Mouse (Mus musculus): ENCODE data around the gene Polr2l. TPM values are rescaled to one million over a fixed set of nuclear protein-coding genes. Genes with fewer than 3 reads are reported as not detected.

Polr2l gene
- polyA plus RNA-seq, 1 experiment, result 70.9 TPM

DNA sequence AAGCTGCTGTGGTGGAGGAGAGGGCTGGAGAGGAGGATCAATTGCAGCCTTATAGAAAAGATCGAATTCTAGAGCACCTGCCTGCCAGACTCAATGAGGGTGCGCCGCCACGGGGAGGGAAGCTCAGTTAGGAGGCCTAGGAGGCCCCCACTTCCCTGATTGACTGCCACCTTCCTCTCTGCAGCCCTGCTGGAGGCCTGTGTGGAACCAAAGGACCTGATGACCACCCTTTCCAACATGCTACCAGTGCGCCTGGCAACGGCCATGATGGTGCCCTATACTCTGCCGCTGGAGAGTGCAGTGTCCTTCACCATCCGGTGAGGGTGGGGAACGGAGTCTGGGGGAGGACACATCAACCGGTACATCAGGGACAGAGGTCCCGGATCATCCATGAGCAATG lies 16.3 kb downstream of the Polr2l start:
- DNase-seq, result no peak
- no peaks in the 10 kb centered on the region for H3K36me3 ChIP-seq (ENCODE audit: control insufficient read depth, insufficient read depth, low read length)
- no peak overlapping the region for H3K27ac ChIP-seq (ENCODE audit: insufficient read depth, low read depth, low read length)
- 89% methylated on average over 11 of the region's 11 CpGs for WGBS
- no peak overlapping the region for H3K4me3 ChIP-seq (ENCODE audit: insufficient read depth, low read depth, low read length)
- H3K27me3 ChIP-seq (replicated peaks; ENCODE audit: control insufficient read depth, insufficient read depth, low read length), result no peaks in the 10 kb centered on the region
- H3K4me1 ChIP-seq (ENCODE audit: control insufficient read depth, insufficient read depth, low read length), result peaks cover 16% of the 10 kb centered on the region
- TF ChIP-seq POLR2A (IDR thresholded peaks at IDR 0.05; ENCODE audit: low read depth, low read length) (no peak), CTCF (conservative IDR thresholded peaks at IDR 0.05; ENCODE audit: insufficient read depth, insufficient read length, low read depth, low read length) (no peak)

DNA sequence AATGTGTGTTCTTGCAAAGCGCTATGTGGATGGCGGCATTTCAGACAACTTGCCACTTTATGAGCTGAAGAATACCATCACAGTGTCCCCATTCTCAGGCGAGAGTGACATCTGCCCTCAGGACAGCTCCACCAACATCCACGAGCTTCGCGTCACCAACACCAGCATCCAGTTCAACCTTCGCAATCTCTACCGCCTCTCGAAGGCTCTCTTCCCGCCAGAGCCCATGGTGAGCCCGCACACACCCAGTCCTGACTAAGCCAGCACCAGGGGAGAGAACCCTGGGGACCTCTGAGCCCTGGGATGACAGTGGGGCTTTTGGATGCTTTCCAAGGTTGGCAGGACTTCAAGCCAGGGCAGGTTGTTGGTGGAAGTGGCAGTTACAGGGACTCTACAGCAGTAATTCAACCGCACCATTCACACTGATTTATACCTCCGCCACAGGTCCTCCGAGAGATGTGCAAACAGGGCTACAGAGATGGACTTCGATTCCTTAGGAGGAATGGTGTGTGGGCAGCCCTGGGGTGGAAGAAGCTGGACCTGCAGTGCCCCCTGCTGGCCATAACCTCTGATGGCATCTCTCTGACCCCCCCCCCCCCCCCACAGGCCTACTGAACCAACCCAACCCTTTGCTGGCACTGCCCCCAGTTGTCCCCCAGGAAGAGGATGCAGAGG lies 16.8 kb downstream of the Polr2l start:
- Histone ChIP-seq H3K4me1 (ENCODE audit: control insufficient read depth, insufficient read depth, low read length) (peaks cover 16% of the 10 kb centered on the region), H3K27ac (ENCODE audit: insufficient read depth, low read depth, low read length) (no peak overlapping the region), H3K27me3 (replicated peaks; ENCODE audit: control insufficient read depth, insufficient read depth, low read length) (no peaks in the 10 kb centered on the region), H3K4me3 (ENCODE audit: insufficient read depth, low read depth, low read length) (no peak overlapping the region), H3K36me3 (ENCODE audit: control insufficient read depth, insufficient read depth, low read length) (no peaks in the 10 kb centered on the region)
- WGBS, result 71% methylated on average over 15 of the region's 15 CpGs
- DNase-seq, result peak; percentile 75
- TF ChIP-seq CTCF (conservative IDR thresholded peaks at IDR 0.05; ENCODE audit: insufficient read depth, insufficient read length, low read depth, low read length) (peak; percentile 63), POLR2A (IDR thresholded peaks at IDR 0.05; ENCODE audit: low read depth, low read length) (no peak)

DNA sequence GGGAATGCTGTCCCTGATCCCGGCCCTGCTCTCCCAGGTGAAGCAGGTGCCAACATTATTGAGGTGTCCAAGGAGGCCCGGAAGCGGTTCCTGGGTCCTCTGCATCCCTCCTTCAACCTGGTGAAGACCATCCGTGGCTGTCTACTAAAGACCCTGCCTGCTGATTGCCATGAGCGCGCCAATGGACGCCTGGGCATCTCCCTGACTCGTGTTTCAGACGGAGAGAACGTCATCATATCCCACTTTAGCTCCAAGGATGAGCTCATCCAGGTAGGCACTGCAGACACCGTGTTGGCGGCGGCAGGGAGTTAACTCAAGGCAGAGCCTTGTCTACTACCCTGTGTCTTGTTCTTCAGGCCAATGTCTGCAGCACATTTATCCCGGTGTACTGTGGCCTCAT lies 17.7 kb downstream of the Polr2l start:
- DNase-seq, result no peak
- H3K27me3 ChIP-seq (replicated peaks; ENCODE audit: control insufficient read depth, insufficient read depth, low read length), result no peaks in the 10 kb centered on the region
- no peak overlapping the region for H3K4me3 ChIP-seq (ENCODE audit: insufficient read depth, low read depth, low read length)
- TF ChIP-seq POLR2A (IDR thresholded peaks at IDR 0.05; ENCODE audit: low read depth, low read length) (no peak), CTCF (conservative IDR thresholded peaks at IDR 0.05; ENCODE audit: insufficient read depth, insufficient read length, low read depth, low read length) (no peak)
- no peak overlapping the region for H3K27ac ChIP-seq (ENCODE audit: insufficient read depth, low read depth, low read length)
- no peaks in the 10 kb centered on the region for H3K36me3 ChIP-seq (ENCODE audit: control insufficient read depth, insufficient read depth, low read length)
- WGBS, result 94% methylated on average over 14 of the region's 14 CpGs
- H3K4me1 ChIP-seq (ENCODE audit: control insufficient read depth, insufficient read depth, low read length), result peaks cover 12% of the 10 kb centered on the region

DNA sequence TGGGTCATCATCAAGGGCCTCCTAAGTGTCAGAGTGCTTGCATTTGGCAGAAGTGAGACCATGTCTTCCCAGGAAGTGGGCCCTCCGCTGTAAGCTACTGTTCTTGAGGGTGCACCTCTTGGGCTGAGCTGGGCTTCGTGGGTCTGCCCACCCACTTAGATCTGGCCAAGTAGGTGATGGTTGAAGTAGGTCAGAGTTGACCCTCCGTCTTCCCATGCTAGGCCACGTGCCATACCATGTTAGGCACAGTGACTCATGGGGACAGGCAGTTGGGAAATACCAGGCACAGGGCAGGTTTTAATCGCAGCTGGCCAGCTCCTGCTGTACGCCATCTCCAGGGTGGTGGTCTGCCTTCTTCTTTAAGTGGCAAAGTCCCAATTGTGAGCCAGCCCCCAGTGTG lies 18.2 kb downstream of the Polr2l start:
- WGBS, result 68% methylated on average over 6 of the region's 6 CpGs

DNA sequence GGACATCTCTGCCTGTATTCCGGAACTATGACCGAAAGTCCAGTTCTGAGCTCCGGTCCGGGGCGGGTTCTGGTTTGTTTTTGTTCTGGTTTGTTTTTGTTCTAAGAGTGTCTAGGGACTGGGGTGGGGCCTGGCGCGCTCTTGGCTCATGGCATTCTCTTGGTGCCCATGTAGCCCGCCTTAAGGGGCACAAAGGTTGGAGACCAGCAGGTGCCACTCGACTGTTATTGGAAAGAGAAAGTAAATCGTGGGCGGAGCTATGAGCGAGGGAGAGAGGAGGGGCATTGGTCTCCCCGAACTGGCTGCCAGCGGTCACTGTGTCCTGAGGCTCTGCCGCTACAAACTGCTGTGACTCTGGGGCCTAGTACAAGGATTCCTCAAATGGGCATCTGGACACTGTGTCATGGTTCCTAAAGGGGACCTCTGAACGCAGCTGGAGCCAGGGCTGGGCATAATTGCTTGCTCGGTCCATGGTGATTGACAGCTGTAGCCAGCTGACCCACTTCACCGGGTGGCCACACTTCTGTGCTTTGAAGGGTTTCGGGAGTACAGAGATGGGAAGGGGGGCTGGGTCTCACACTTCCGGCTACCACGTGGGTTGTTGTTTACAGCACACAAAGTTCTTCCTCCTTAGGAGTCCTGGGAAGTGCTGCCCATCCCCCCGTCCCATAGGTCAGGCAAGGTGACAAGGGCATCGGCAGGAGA lies 19.2 kb downstream of the Polr2l start:
- DNase-seq, result peak; percentile 95
- TF ChIP-seq POLR2A (IDR thresholded peaks at IDR 0.05; ENCODE audit: low read depth, low read length) (no peak), CTCF (conservative IDR thresholded peaks at IDR 0.05; ENCODE audit: insufficient read depth, insufficient read length, low read depth, low read length) (no peak)
- H3K36me3 ChIP-seq (ENCODE audit: control insufficient read depth, insufficient read depth, low read length), result no peaks in the 10 kb centered on the region
- H3K27ac ChIP-seq (ENCODE audit: insufficient read depth, low read depth, low read length), result peak overlapping the region; percentile 93
- no peaks in the 10 kb centered on the region for H3K27me3 ChIP-seq (replicated peaks; ENCODE audit: control insufficient read depth, insufficient read depth, low read length)
- H3K4me1 ChIP-seq (ENCODE audit: control insufficient read depth, insufficient read depth, low read length), result peaks cover 12% of the 10 kb centered on the region
- WGBS, result under 1% methylated on average over 23 of the region's 23 CpGs
- H3K4me3 ChIP-seq (ENCODE audit: insufficient read depth, low read depth, low read length), result peak overlapping the region; percentile 97

More for the DNA sequence above, 18.2 kb downstream of the Polr2l start:
- TF ChIP-seq POLR2A (IDR thresholded peaks at IDR 0.05; ENCODE audit: low read depth, low read length) (no peak), CTCF (conservative IDR thresholded peaks at IDR 0.05; ENCODE audit: insufficient read depth, insufficient read length, low read depth, low read length) (no peak)
- Histone ChIP-seq H3K4me3 (ENCODE audit: insufficient read depth, low read depth, low read length) (no peak overlapping the region), H3K27ac (ENCODE audit: insufficient read depth, low read depth, low read length) (peak overlapping the region; percentile 93), H3K36me3 (ENCODE audit: control insufficient read depth, insufficient read depth, low read length) (no peaks in the 10 kb centered on the region), H3K27me3 (replicated peaks; ENCODE audit: control insufficient read depth, insufficient read depth, low read length) (no peaks in the 10 kb centered on the region), H3K4me1 (ENCODE audit: control insufficient read depth, insufficient read depth, low read length) (peaks cover 12% of the 10 kb centered on the region)
- no peak for DNase-seq

DNA sequence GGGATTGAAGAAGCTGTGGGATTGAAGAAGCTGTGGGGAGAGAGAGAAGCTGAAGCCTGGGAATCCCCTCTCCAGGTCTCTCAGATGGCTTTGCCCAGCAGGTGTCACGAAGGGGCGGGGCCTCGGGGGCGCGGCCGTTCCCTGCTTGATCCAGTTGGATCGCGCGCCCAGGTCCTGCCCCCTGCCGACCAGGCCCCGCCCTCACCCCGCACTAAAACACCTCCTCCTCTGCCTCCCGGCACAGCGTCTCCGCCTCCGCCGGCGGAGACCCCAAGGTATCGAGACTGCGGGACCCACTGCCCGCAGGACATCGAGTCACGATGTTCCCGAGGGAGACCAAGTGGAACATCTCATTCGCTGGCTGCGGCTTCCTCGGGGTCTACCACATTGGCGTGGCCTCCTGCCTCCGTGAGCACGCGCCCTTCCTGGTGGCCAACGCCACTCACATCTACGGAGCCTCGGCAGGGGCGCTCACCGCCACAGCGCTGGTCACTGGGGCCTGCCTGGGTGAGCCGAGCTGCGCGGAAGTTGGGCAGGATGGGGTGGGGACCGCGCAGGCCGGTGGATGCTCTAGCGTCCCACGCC lies 19.9 kb downstream of the Polr2l start, which contains the start of gene Pnpla2:
TSS of gene Pnpla2 (plus strand) at position 232 of the 585 bp plus-strand sequence.
- H3K27me3 ChIP-seq (replicated peaks; ENCODE audit: control insufficient read depth, insufficient read depth, low read length), result no peaks in the 10 kb centered on the region
- DNase-seq, result peak; percentile 97
- WGBS, result under 1% methylated on average over 45 of the region's 45 CpGs
- peak within 1 kb of the TSS; percentile 97 for H3K4me3 ChIP-seq (ENCODE audit: insufficient read depth, low read depth, low read length)
- H3K27ac ChIP-seq (ENCODE audit: insufficient read depth, low read depth, low read length), result peak within 1 kb of the TSS; percentile 93
- TF ChIP-seq POLR2A (IDR thresholded peaks at IDR 0.05; ENCODE audit: low read depth, low read length) (peak; percentile 90), CTCF (conservative IDR thresholded peaks at IDR 0.05; ENCODE audit: insufficient read depth, insufficient read length, low read depth, low read length) (no peak)
- no peaks in the 10 kb centered on the region for H3K36me3 ChIP-seq (ENCODE audit: control insufficient read depth, insufficient read depth, low read length)
- H3K4me1 ChIP-seq (ENCODE audit: control insufficient read depth, insufficient read depth, low read length), result peaks cover 12% of the 10 kb centered on the region

DNA sequence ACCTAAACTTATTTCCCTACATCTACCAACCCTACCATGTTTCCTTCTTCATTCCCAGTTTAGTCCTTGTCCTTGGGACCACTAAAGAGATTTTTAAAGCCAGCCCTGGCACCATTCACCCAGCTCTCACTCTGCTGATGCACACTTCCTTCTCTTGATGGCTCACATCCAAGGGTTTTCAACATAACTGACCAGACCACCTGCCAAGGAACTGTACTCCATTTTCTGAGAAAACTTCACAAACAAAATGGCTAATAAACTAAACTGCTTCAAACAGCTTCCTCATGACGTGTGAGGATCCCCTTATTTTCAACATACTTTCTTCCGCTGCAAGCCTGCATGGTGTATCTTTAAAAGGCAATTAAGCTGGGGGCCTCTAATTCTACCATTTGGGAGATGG lies 21.3 kb downstream of the Polr2l start:
- no peak overlapping the region for H3K4me3 ChIP-seq (ENCODE audit: insufficient read depth, low read depth, low read length)
- TF ChIP-seq CTCF (conservative IDR thresholded peaks at IDR 0.05; ENCODE audit: insufficient read depth, insufficient read length, low read depth, low read length) (no peak), POLR2A (IDR thresholded peaks at IDR 0.05; ENCODE audit: low read depth, low read length) (no peak)
- DNase-seq, result no peak
- no peaks in the 10 kb centered on the region for H3K27me3 ChIP-seq (replicated peaks; ENCODE audit: control insufficient read depth, insufficient read depth, low read length)
- no peak overlapping the region for H3K27ac ChIP-seq (ENCODE audit: insufficient read depth, low read depth, low read length)
- H3K4me1 ChIP-seq (ENCODE audit: control insufficient read depth, insufficient read depth, low read length), result peaks cover 13% of the 10 kb centered on the region
- 78% methylated on average over 2 of the region's 2 CpGs for WGBS
- peaks cover 1% of the 10 kb centered on the region; the same call in 1 of the 2 replicates for H3K36me3 ChIP-seq (ENCODE audit: control insufficient read depth, insufficient read depth, low read length)

Measured in kidney, adult 2 months (tissue).